Mouse (Mus musculus) liver, embryonic 14.5 days (tissue): ENCODE measurements around the gene Cldn13. TPM values are rescaled to one million over a fixed set of nuclear protein-coding genes. Genes with fewer than 3 reads are reported as not detected.

Source experiments
- ATAC-seq: fragments of 200-750 bp; cut with Nextera tagmentation; 2 replicates; pipeline ENCODE4 v1.8.0; 2017; ENCODE audit warnings: moderate number of reproducible peaks, mild to moderate bottlenecking, moderate library complexity; ENCODE audit not compliant: insufficient read depth
- DNase-seq, 3 experiments: peaks; one replicate each; pipeline ENCODE4 v3.0.0-alpha.2; 2012 to 2013; ENCODE audit warnings: low read depth in 3 of 3, low spot score in 3 of 3
- H3K27ac ChIP-seq: fragments of 300-500 bp; sonication (generic); 2 replicates; pipeline ENCODE4 v1.5.1; 2014; ENCODE audit warnings: moderate library complexity, mild to moderate bottlenecking, control low read depth, inconsistent platforms
- H3K27me3 ChIP-seq: fragments of 300-500 bp; sonication (generic); 2 replicates; pipeline ENCODE4 v1.6.1; 2014; ENCODE audit warnings: mild to moderate bottlenecking, low read length, moderate library complexity; ENCODE audit not compliant: control insufficient read depth, insufficient read depth
- H3K36me3 ChIP-seq: fragments of 300-500 bp; sonication (generic); replicated peaks from 2 replicates; pipeline ENCODE4 v1.6.1; 2014; ENCODE audit warnings: low read depth; ENCODE audit not compliant: control insufficient read depth, insufficient read depth
- H3K4me1 ChIP-seq, 2 experiments: fragments of 200-500 bp in 1 of 2; fragments of 300-500 bp in 1 of 2; sonication (generic) in 1 of 2; replicated peaks; 2 replicates each; pipeline ENCODE4 v1.6.1; 2012 to 2014; ENCODE audit warnings: antibody characterized with exemption in 1 of 2, inconsistent platforms in 1 of 2, low read length in 1 of 2; ENCODE audit not compliant: control insufficient read depth in 2 of 2, insufficient read depth in 2 of 2
- H3K4me2 ChIP-seq: fragments of 300-500 bp; sonication (generic); 2 replicates; pipeline ENCODE4 v1.6.1; 2014; ENCODE audit warnings: low read depth, mild to moderate bottlenecking, control low read depth, moderate library complexity
- H3K4me3 ChIP-seq, 2 experiments: fragments of 200-500 bp in 1 of 2; fragments of 300-500 bp in 1 of 2; sonication (generic) in 1 of 2; 2 replicates each; pipeline ENCODE4 v1.5.1; 2012 to 2014; ENCODE audit warnings: low read depth in 2 of 2, low read length in 2 of 2, mild to moderate bottlenecking in 2 of 2, control low read depth in 1 of 2, inconsistent platforms in 1 of 2, moderate library complexity in 1 of 2; ENCODE audit not compliant: insufficient read depth in 1 of 2
- H3K9ac ChIP-seq: fragments of 300-500 bp; sonication (generic); replicated peaks from 2 replicates; pipeline ENCODE4 v1.6.1; 2014; ENCODE audit warnings: mild to moderate bottlenecking, control low read depth, moderate library complexity
- H3K9me3 ChIP-seq: fragments of 300-500 bp; sonication (generic); 2 replicates; pipeline ENCODE4 v1.6.1; 2016; ENCODE audit warnings: low read length, mixed read lengths; ENCODE audit not compliant: control insufficient read depth
- CTCF ChIP-seq: IDR thresholded peaks from 2 replicates; pipeline ENCODE4 v1.5.1; 2016; ENCODE audit warnings: antibody characterized with exemption, low read depth, control low read depth
- EP300 ChIP-seq: IDR thresholded peaks from 2 replicates; pipeline ENCODE4 v1.6.1; 2016; ENCODE audit warnings: antibody characterized with exemption, low read depth
- WGBS: fragments of 180-500 bp; shearing (Covaris S2); extraction: QIAGEN DNeasy Blood & Tissue Kit; methylation state at CpG from one replicate; pipeline ENCODE4 v1.1.7; 2014; ENCODE audit not compliant: insufficient replicate concordance; 5-methylcytosine and 5-hydroxymethylcytosine counted together
- polyA plus RNA-seq, 2 experiments: library from polyadenylated mRNA; depleted of rRNA in 1 of 2; stranded (reverse) in 1 of 2; unstranded in 1 of 2; fragments of >200 nt; fragmentation: Nextera tagmentation in 1 of 2; extraction: Ambion mirVana in 1 of 2; gene quantifications; 2 replicates each; pipeline versions ENCODE4 v1.2.1 to v1.2.3; 2012 to 2014

The Cldn13 gene
- polyA plus RNA-seq, 2 experiments, result 152 to 296 TPM

DNA sequence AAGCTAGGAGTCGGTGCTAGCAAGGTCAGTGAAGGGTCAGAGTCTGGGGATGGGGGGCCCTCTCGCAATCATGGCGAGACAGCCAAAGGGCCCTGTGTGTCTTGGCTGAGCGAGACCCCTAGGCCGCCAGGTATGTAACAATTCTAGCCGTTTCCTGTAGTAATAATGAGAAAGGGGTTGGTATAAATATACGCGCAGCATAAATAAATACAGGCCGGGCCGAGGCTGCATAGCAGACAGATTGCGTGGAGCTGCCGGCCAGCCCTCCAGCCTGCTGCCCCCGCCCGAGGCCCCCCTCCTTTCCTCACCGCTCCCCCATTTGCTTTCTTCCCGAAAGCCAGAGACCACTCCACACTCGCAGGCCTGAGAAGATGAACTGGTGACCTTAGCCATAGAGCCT, 17.7 kb downstream of the Cldn13 start:
- H3K4me3 ChIP-seq, result no peak overlapping the region
- no peaks in the 10 kb centered on the region for H3K4me1 ChIP-seq
- no peak overlapping the region for H3K9ac ChIP-seq
- no peak for DNase-seq
- no peaks in the 10 kb centered on the region; the same call in 1 of the 2 replicates for H3K27me3 ChIP-seq
- H3K9me3 ChIP-seq, result no peaks in the 10 kb centered on the region
- ATAC-seq, result no peak
- TF ChIP-seq CTCF (no peak), EP300 (no peak)
- no peak overlapping the region for H3K4me2 ChIP-seq
- H3K27ac ChIP-seq, result no peak overlapping the region
- 65% methylated on average over 17 of the region's 17 CpGs for WGBS
- H3K36me3 ChIP-seq, result no peaks in the 10 kb centered on the region

DNA sequence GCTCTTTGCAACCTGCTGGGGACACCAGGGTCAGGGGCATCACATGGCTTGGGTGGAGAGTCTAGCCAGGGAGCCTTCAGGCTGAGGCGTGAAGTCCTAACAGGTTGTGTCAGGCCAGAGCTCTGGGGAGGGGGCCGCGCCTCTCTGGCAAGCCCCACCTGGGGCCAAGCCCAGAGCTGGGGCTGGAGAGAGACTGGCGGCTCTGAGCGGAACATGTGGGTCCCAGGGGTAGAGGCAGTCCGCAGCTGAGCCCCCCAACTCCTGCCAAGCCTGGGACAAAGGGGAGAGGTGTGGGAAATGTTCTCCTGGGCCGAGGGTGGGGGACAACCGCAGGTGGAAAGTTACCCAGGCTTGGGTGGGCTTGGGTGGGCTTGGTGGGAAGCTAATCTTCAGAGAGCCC, 18.4 kb downstream of the Cldn13 start:
- DNase-seq (no peak), ATAC-seq (no peak)
- WGBS, result 67% methylated on average over 8 of the region's 8 CpGs
- TF ChIP-seq EP300, result no peak
- no peak for TF ChIP-seq CTCF
- Histone ChIP-seq H3K36me3 (no peaks in the 10 kb centered on the region), H3K4me2 (no peak overlapping the region), H3K9me3 (no peaks in the 10 kb centered on the region), H3K27me3 (no peaks in the 10 kb centered on the region; the same call in 1 of the 2 replicates), H3K4me3 (no peak overlapping the region), H3K4me1 (no peaks in the 10 kb centered on the region), H3K9ac (no peak overlapping the region), H3K27ac (no peak overlapping the region)

DNA sequence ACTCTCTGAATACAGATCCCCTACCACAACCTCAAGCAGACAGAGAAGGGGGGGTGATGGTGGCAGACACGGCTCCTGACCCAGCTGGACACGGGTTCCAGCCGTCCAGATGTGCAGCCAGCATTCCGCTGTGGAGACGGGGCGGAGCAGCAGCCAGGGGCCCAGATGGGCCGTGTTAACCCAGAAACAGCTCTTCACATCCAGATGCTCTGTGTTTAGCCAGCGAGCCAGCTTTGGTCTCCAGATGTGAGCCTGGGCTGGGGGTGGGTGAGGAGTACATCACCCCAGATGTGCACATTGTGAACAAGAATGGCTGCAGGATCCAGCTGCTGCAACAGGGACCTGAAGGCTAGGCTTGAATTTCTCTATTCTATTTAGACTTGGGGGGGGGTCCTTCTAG, 20.0 kb downstream of the Cldn13 start:
- ATAC-seq (no peak), DNase-seq (no peak)
- WGBS, result 56% methylated on average over 8 of the region's 8 CpGs
- Histone ChIP-seq H3K27me3 (no peaks in the 10 kb centered on the region), H3K9ac (no peak overlapping the region), H3K4me2 (no peak overlapping the region), H3K4me3 (no peak overlapping the region), H3K36me3 (no peaks in the 10 kb centered on the region), H3K27ac (no peak overlapping the region), H3K9me3 (no peaks in the 10 kb centered on the region), H3K4me1 (no peaks in the 10 kb centered on the region)
- TF ChIP-seq EP300 (no peak), CTCF (no peak)

DNA sequence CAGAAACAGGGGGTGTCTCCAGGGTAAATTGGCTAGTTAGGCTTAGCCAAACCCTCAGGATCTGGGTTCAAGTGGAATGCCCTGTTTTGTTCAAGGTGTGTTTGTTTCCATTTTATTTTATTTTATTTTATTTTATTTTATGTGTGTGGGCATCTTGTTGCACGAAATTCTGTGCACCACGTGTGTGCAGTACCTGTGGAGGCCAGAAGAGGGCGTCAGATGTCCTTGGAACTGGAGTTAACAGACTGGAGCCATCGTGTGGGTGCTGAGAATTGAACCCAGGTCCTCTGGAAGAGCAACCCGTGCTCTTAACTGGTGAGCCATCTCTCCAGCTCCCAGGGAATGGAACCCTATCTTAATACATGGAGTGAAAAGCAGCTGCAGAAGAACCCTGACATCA, 22.6 kb downstream of the Cldn13 start:
- WGBS, result 59% methylated on average over 5 of the region's 5 CpGs
- Histone ChIP-seq H3K9me3 (no peaks in the 10 kb centered on the region), H3K9ac (no peak overlapping the region), H3K27me3 (no peaks in the 10 kb centered on the region), H3K4me1 (no peaks in the 10 kb centered on the region), H3K4me2 (no peak overlapping the region), H3K4me3 (no peak overlapping the region), H3K36me3 (no peaks in the 10 kb centered on the region), H3K27ac (no peak overlapping the region)
- TF ChIP-seq CTCF (peak; percentile 50), EP300 (no peak)
- DNase-seq (no peak), ATAC-seq (no peak)

DNA sequence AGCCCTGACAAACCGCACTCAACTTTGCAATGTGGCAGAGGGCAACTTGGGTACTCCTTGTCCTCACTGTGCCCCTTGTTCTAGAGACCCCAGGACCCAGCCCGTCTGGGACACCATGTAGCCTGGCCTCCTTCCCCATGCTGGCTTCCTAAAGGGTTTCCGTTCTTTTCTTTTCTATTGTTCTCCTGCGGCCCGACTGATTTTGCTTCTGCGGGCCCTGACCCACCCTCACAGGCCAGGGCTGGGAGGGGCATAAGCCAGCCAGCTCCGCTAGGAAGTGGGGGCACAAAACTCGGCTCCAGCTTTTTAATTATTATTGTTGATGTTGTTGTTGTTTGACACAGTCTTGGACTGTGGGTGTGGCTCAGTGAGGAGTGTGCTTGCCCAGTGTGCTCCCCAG, 23.8 kb downstream of the Cldn13 start:
- no peak for ATAC-seq
- Histone ChIP-seq H3K27ac (no peak overlapping the region), H3K36me3 (no peaks in the 10 kb centered on the region), H3K4me3 (no peak overlapping the region), H3K9ac (no peak overlapping the region), H3K4me2 (no peak overlapping the region), H3K27me3 (no peaks in the 10 kb centered on the region), H3K9me3 (no peaks in the 10 kb centered on the region), H3K4me1 (no peaks in the 10 kb centered on the region)
- TF ChIP-seq EP300, result no peak
- no peak for TF ChIP-seq CTCF
- DNase-seq, result no peak
- WGBS, result 40% methylated on average over 8 of the region's 8 CpGs
